27 mouse cellular contexts compared by ENCODE assay signal in genomic region chr13:93853767-93854166, GRCm38 (mm10).
"Had no signal": no experiment of that assay in that cellular context is flagged by ENCODE, and none has a peak within 500 bp of the region (broad histone marks: within the 10 kb centered on the region; RNA-seq: fewer than 3 reads in every experiment).

No protein-coding gene starts in this region.

- ATAC-seq: hindbrain, embryonic 16.5 days; inflammation-experienced regulatory T-cells, adult 6 months; intestine, embryonic 15.5 days; intestine, postnatal 0 days; liver, postnatal 0 days had no signal

- H3K36me3 ChIP-seq: heart, embryonic 13.5 days; heart, embryonic 15.5 days; hindbrain, embryonic 10.5 days; hindbrain, embryonic 12.5 days; intestine, embryonic 15.5 days; limb, embryonic 12.5 days; liver, embryonic 13.5 days; liver, embryonic 15.5 days had no signal

- H3K4me2 ChIP-seq: heart, embryonic 11.5 days; heart, embryonic 13.5 days; heart, embryonic 15.5 days; hindbrain, embryonic 12.5 days; hindbrain, embryonic 14.5 days; intestine, embryonic 15.5 days; limb, embryonic 12.5 days; liver, embryonic 11.5 days; liver, embryonic 13.5 days; liver, embryonic 15.5 days had no signal

- H3K27me3 ChIP-seq: heart, embryonic 13.5 days; heart, embryonic 15.5 days; hindbrain, embryonic 12.5 days; intestine, embryonic 15.5 days; limb, embryonic 12.5 days; liver, embryonic 13.5 days; liver, embryonic 15.5 days had no signal

- H3K4me1 ChIP-seq: liver, embryonic 15.5 days had no signal

- DNase-seq: gastrocnemius, adult 2 months; gastrocnemius, postnatal 10 days; gastrocnemius, postnatal 25 days; heart, adult 2 months; heart, postnatal 14 days; heart, postnatal 36 days; kidney, adult 18-20 months; kidney, postnatal 14 days; kidney, postnatal 36 days; liver; liver, embryonic 13.5 days; liver, postnatal 0 days had no signal

- H3K27ac ChIP-seq: gastrocnemius, adult 2 months; heart, adult 2 months; heart, embryonic 13.5 days; hindbrain, embryonic 10.5 days; hindbrain, embryonic 12.5 days; hindbrain, embryonic 14.5 days; intestine, embryonic 15.5 days; left cerebral cortex, adult 2 months; liver, embryonic 13.5 days; liver, embryonic 15.5 days had no signal

- H3K9me3 ChIP-seq: heart, embryonic 13.5 days; heart, embryonic 15.5 days; hindbrain, embryonic 10.5 days; hindbrain, embryonic 12.5 days; intestine, embryonic 15.5 days; limb, embryonic 12.5 days; liver, embryonic 13.5 days; liver, embryonic 15.5 days had no signal

- H3K9ac ChIP-seq: heart, embryonic 13.5 days; heart, embryonic 15.5 days; hindbrain, embryonic 12.5 days; hindbrain, embryonic 14.5 days; intestine, embryonic 15.5 days; limb, embryonic 12.5 days; liver, embryonic 13.5 days; liver, embryonic 15.5 days; liver, postnatal 0 days had no signal

- H3K4me3 ChIP-seq: gastrocnemius, adult 2 months; heart, adult 2 months; heart, embryonic 13.5 days; heart, embryonic 15.5 days; hindbrain, embryonic 10.5 days; hindbrain, embryonic 12.5 days; intestine, embryonic 15.5 days; layer of hippocampus, adult 2 months; left cerebral cortex, adult 2 months; limb, embryonic 12.5 days; liver, embryonic 13.5 days; liver, embryonic 15.5 days had no signal
